Mouse (Mus musculus): ENCODE measurements around the gene Hoga1. TPM values are rescaled to one million over a fixed set of nuclear protein-coding genes. Genes with fewer than 3 reads are reported as not detected.
A peak's percentile ranks its signal among the peaks of the same experiment; 100 is the strongest.

The Hoga1 gene
- polyA plus RNA-seq, 1 experiment from 2014 or later, result 50.6 TPM

DNA sequence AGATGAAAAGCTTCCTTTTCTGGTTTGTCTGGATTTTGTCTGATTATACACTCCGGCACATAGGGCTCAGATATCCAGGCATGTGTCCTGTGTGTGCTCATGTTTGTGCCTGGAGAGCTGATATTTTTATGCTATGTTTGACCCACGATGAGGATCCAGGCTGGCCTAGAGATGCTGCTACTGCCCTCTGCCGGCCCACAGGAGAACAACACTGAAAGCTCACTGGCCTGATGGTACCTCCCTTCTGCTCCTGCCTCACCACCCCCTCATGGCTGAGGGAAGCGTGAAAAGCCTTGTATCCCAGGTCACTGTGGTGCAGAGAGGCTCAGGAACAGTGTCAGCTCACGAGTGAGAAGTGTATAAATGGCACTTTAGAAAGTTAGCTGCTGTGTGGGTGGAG, 19.3 kb upstream of the Hoga1 start:
- Histone ChIP-seq H3K27me3 (no peaks in the 10 kb centered on the region), H3K9me3 (replicated peaks) (no peaks in the 10 kb centered on the region), H3K4me3 (replicated peaks) (no peak overlapping the region), H3K4me1 (replicated peaks) (peaks cover 4% of the 10 kb centered on the region; the same call in 1 of the 2 replicates), H3K9ac (no peak overlapping the region), H3K4me2 (no peak overlapping the region), H3K36me3 (replicated peaks) (no peaks in the 10 kb centered on the region), H3K27ac (replicated peaks) (no peak overlapping the region)
- WGBS (ENCODE audit: insufficient replicate concordance), result 3% methylated on average over 5 of the region's 5 CpGs
- no peak for ATAC-seq (ENCODE audit: insufficient read depth)

GRCm38 (mm10) chr19:42031112-42031511, 14.3 kb upstream of the Hoga1 start:
- H3K4me2 ChIP-seq, result no peak overlapping the region
- no peak overlapping the region for H3K27ac ChIP-seq (replicated peaks)
- H3K4me3 ChIP-seq (replicated peaks), result no peak overlapping the region
- 67% methylated on average over 5 of the region's 5 CpGs for WGBS (ENCODE audit: insufficient replicate concordance)
- H3K36me3 ChIP-seq (replicated peaks), result no peaks in the 10 kb centered on the region
- 0 out of 2 replicates have a peak, but pooled peaks cover 9% of the 10 kb centered on the region for H3K4me1 ChIP-seq (replicated peaks)
- H3K9ac ChIP-seq, result no peak overlapping the region
- ATAC-seq (ENCODE audit: insufficient read depth), result no peak
- H3K27me3 ChIP-seq, result no peaks in the 10 kb centered on the region
- no peaks in the 10 kb centered on the region for H3K9me3 ChIP-seq (replicated peaks)

DNA sequence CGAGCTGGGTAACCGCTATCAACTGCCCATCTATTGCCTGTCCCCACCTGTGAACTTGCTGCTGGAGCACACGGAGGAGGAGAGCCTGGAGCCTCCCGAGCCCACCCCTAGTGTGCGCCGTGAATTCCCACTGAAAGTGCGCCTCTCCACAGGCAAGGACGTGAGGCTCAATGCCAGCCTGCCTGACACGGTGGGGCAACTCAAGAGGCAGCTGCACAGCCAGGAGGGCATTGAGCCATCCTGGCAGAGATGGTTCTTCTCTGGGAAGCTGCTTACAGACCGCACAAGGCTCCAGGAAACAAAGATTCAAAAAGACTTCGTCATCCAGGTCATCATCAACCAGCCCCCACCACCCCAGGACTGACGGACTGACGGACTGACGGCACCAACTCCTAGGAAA, 11.8 kb upstream of the Hoga1 start:
- Histone ChIP-seq H3K36me3 (replicated peaks) (no peaks in the 10 kb centered on the region), H3K4me2 (no peak overlapping the region), H3K9ac (no peak overlapping the region), H3K27ac (replicated peaks) (no peak overlapping the region), H3K27me3 (no peaks in the 10 kb centered on the region), H3K9me3 (replicated peaks) (no peaks in the 10 kb centered on the region), H3K4me3 (replicated peaks) (no peak overlapping the region), H3K4me1 (replicated peaks) (0 out of 2 replicates have a peak, but pooled peaks cover 5% of the 10 kb centered on the region)
- no peak for ATAC-seq (ENCODE audit: insufficient read depth)
- 77% methylated on average over 14 of the region's 14 CpGs for WGBS (ENCODE audit: insufficient replicate concordance)

- Histone ChIP-seq H3K27ac (replicated peaks) (no peak overlapping the region), H3K9me3 (replicated peaks) (no peaks in the 10 kb centered on the region), H3K27me3 (0 out of 2 replicates have a peak, but pooled peaks cover 2% of the 10 kb centered on the region), H3K9ac (no peak overlapping the region), H3K36me3 (replicated peaks) (no peaks in the 10 kb centered on the region), H3K4me2 (no peak overlapping the region), H3K4me1 (replicated peaks) (0 out of 2 replicates have a peak, but pooled peaks cover 5% of the 10 kb centered on the region), H3K4me3 (replicated peaks) (no peak overlapping the region)
- no peak for ATAC-seq (ENCODE audit: insufficient read depth)
- 41% methylated on average over 9 of the region's 9 CpGs for WGBS (ENCODE audit: insufficient replicate concordance)
These were observed 11.1 kb upstream of the Hoga1 start for GRCm38 (mm10) chr19:42034146-42034775.

DNA sequence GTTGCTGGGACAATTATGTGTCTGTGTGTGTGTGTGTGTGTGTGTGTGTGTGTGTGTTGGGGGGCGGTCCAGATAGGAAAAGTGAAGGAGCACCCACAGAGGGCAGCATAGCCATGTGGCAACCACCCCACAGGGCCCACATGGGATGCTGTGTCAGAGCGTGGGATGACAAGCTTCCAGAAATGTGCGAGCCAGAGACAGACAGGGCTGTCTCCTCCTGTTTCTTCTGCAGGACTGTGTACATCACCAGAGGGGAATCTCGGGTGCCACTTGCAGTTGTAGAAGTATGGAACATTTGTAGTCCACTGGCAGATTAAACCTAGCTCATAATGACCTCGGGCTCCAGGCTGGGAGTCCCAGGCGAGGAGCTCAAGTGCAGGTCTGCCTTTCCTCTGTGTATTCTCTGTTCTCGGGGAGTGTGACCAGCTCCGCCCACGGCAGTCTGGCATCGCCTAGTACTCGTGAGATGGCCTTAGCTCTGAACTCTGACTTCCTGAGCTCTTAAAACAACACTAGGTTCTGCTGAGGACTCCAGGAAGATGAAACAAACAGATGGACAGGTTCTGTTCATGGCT, 10.4 kb upstream of the Hoga1 start:
- H3K9me3 ChIP-seq (replicated peaks), result no peaks in the 10 kb centered on the region
- peaks cover 9% of the 10 kb centered on the region for H3K27me3 ChIP-seq
- no peaks in the 10 kb centered on the region for H3K36me3 ChIP-seq (replicated peaks)
- no peak overlapping the region for H3K27ac ChIP-seq (replicated peaks)
- H3K4me2 ChIP-seq, result no peak overlapping the region
- H3K4me3 ChIP-seq (replicated peaks), result no peak overlapping the region
- 0 out of 2 replicates have a peak, but pooled peaks cover 5% of the 10 kb centered on the region for H3K4me1 ChIP-seq (replicated peaks)
- 59% methylated on average over 11 of the region's 11 CpGs for WGBS (ENCODE audit: insufficient replicate concordance)
- ATAC-seq (ENCODE audit: insufficient read depth), result no peak
- H3K9ac ChIP-seq, result no peak overlapping the region

- Histone ChIP-seq H3K27me3 (peaks cover 16% of the 10 kb centered on the region), H3K4me3 (replicated peaks) (no peak within 1 kb of the TSS), H3K4me2 (no peak within 1 kb of the TSS), H3K36me3 (replicated peaks) (no peaks in the 10 kb centered on the region), H3K9ac (no peak within 1 kb of the TSS), H3K27ac (replicated peaks) (no peak within 1 kb of the TSS), H3K4me1 (replicated peaks) (0 out of 2 replicates have a peak, but pooled peaks cover 5% of the 10 kb centered on the region), H3K9me3 (replicated peaks) (no peaks in the 10 kb centered on the region)
- WGBS (ENCODE audit: insufficient replicate concordance), result 59% methylated on average over 19 of the region's 19 CpGs
- ATAC-seq (ENCODE audit: insufficient read depth), result peak; percentile 44
These were observed 9.8 kb upstream of the Hoga1 start, which contains the start of gene Ankrd2 for GRCm38 (mm10) chr19:42035456-42036248. TSS of gene Ankrd2 (plus strand) at chr19:42036000.

DNA sequence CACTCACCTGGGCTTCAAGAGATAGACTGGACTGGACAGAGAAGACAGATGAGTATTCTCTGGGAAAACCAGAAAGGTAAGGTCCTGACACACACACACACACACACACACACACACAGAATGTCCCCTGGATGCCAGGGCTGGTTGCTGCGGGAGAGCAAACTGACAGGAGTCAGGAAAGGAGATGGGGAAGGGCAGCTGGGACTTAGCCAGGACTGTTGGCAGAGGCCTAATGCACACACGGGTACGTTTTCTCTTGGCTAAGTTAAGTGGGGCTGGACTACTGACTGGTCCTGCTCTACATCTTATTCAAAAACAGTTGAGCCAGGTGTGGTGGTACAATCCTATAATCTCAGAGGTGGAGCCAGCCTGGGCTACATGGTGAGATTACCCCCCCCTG, 9.1 kb upstream of the Hoga1 start:
- WGBS (ENCODE audit: insufficient replicate concordance), result 66% methylated on average over 3 of the region's 3 CpGs
- Histone ChIP-seq H3K27ac (replicated peaks) (no peak overlapping the region), H3K36me3 (replicated peaks) (no peaks in the 10 kb centered on the region)

GRCm38 (mm10) chr19:42037167-42037702, 8.2 kb upstream of the Hoga1 start:
- H3K9ac ChIP-seq, result no peak overlapping the region

More for the DNA sequence above, 9.1 kb upstream of the Hoga1 start:
- Histone ChIP-seq H3K4me1 (replicated peaks) (0 out of 2 replicates have a peak, but pooled peaks cover 5% of the 10 kb centered on the region), H3K27me3 (peaks cover 18% of the 10 kb centered on the region), H3K9me3 (replicated peaks) (no peaks in the 10 kb centered on the region), H3K4me2 (no peak overlapping the region), H3K4me3 (replicated peaks) (no peak overlapping the region), H3K9ac (no peak overlapping the region)
- no peak for ATAC-seq (ENCODE audit: insufficient read depth)

GRCm38 (mm10) chr19:42038310-42038709, 7.1 kb upstream of the Hoga1 start:
- no peak overlapping the region for H3K27ac ChIP-seq (replicated peaks)
- H3K4me2 ChIP-seq, result no peak overlapping the region
- WGBS (ENCODE audit: insufficient replicate concordance), result 77% methylated on average over 12 of the region's 12 CpGs
- no peak overlapping the region for H3K9ac ChIP-seq
- H3K4me1 ChIP-seq (replicated peaks), result 0 out of 2 replicates have a peak, but pooled peaks cover 5% of the 10 kb centered on the region
- ATAC-seq (ENCODE audit: insufficient read depth), result no peak
- peaks cover 18% of the 10 kb centered on the region for H3K27me3 ChIP-seq
- no peak overlapping the region for H3K4me3 ChIP-seq (replicated peaks)
- H3K9me3 ChIP-seq (replicated peaks), result no peaks in the 10 kb centered on the region
- H3K36me3 ChIP-seq (replicated peaks), result no peaks in the 10 kb centered on the region

More at GRCm38 (mm10) chr19:42037167-42037702, 8.2 kb upstream of the Hoga1 start:
- Histone ChIP-seq H3K4me1 (replicated peaks) (0 out of 2 replicates have a peak, but pooled peaks cover 5% of the 10 kb centered on the region), H3K4me3 (replicated peaks) (no peak overlapping the region), H3K36me3 (replicated peaks) (no peaks in the 10 kb centered on the region), H3K27ac (replicated peaks) (no peak overlapping the region), H3K4me2 (no peak overlapping the region), H3K9me3 (replicated peaks) (no peaks in the 10 kb centered on the region), H3K27me3 (peaks cover 18% of the 10 kb centered on the region)
- no peak for ATAC-seq (ENCODE audit: insufficient read depth)
- WGBS (ENCODE audit: insufficient replicate concordance), result 70% methylated on average over 11 of the region's 11 CpGs

DNA sequence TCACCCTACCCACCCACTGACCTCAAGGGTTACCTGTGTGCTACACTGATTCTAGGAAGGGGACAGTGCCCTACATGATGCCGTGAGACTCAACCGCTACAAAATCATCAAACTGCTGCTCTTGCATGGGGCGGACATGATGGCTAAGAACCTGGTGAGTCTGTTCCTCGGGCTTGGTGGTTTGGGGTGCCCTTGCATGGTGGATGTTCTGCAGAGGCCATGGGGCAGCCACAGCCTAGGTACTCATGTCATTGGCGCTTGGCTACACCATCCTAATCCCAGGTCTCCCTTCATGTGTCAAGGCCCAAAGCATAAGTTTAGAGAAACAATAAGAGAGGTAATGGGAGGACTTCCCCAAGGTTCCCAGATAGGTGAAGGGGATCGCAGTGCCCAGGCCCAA, 1.4 kb upstream of the Hoga1 start:
- 77% methylated on average over 6 of the region's 6 CpGs for WGBS (ENCODE audit: insufficient replicate concordance)
- H3K4me3 ChIP-seq (replicated peaks), result no peak overlapping the region

GRCm38 (mm10) chr19:42050251-42050650, 4.8 kb downstream of the Hoga1 start:
- no peaks in the 10 kb centered on the region for H3K27me3 ChIP-seq
- no peaks in the 10 kb centered on the region for H3K36me3 ChIP-seq (replicated peaks)
- no peaks in the 10 kb centered on the region for H3K9me3 ChIP-seq (replicated peaks)
- no peak overlapping the region for H3K4me3 ChIP-seq (replicated peaks)
- peak overlapping the region; percentile 46 for H3K27ac ChIP-seq (replicated peaks)
- WGBS (ENCODE audit: insufficient replicate concordance), result 37% methylated on average over 1 of the region's 1 CpGs
- no peak overlapping the region for H3K9ac ChIP-seq
- no peak for ATAC-seq (ENCODE audit: insufficient read depth)
- H3K4me2 ChIP-seq, result no peak overlapping the region
- no peaks in the 10 kb centered on the region for H3K4me1 ChIP-seq (replicated peaks)

More for the DNA sequence above, 1.4 kb upstream of the Hoga1 start:
- H3K27ac ChIP-seq (replicated peaks), result no peak overlapping the region
- peaks cover 18% of the 10 kb centered on the region for H3K27me3 ChIP-seq
- no peak for ATAC-seq (ENCODE audit: insufficient read depth)
- 0 out of 2 replicates have a peak, but pooled peaks cover 5% of the 10 kb centered on the region for H3K4me1 ChIP-seq (replicated peaks)
- H3K36me3 ChIP-seq (replicated peaks), result no peaks in the 10 kb centered on the region
- H3K9ac ChIP-seq, result no peak overlapping the region
- no peak overlapping the region for H3K4me2 ChIP-seq
- no peaks in the 10 kb centered on the region for H3K9me3 ChIP-seq (replicated peaks)

Data from liver, embryonic 15.5 days (tissue).